Mouse (Mus musculus) small intestine, adult 2 months (tissue): ENCODE results near the gene Atp2a3.

Experiments
- CTCF ChIP-seq: fragments of 200-500 bp; IDR thresholded peaks from 2 replicates; pipeline ENCODE4 v1.5.1; 2012; ENCODE audit warnings: low read depth, mild to moderate bottlenecking, control low read depth, inconsistent platforms, low read length, moderate library complexity, mixed read lengths; ENCODE audit not compliant: insufficient replicate concordance, insufficient read length; ENCODE audit errors: extremely low read depth
- POLR2A ChIP-seq: fragments of 200-500 bp; IDR thresholded peaks from 2 replicates; pipeline ENCODE4 v1.6.1; 2012; ENCODE audit warnings: low read depth, mild to moderate bottlenecking, control low read depth, inconsistent platforms, low read length, moderate library complexity

DNA sequence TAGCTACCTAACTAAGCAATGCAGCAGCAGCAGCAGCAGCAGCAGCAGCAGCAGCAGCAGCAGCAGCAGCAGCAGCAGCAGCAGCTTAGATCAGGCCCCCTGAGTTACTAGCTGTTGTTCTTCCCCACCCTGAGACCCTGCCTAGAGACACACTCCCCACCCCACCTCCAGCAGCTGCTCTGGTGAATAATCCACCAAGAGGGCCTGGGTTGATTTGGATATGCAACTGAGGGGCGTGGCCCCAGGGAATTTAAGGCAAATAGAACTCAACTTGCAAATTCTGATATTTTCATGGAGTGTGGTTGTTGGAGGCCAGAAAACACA is 7.9 kb upstream of the Atp2a3 start:
- TF ChIP-seq CTCF (no peak), POLR2A (no peak)
